Mouse (Mus musculus) cerebellum, adult 18-20 months (tissue): Measurements from ENCODE around the gene Miga2.

Experiments
- DNase-seq, 2 experiments: peaks; one replicate each; pipeline ENCODE4 v3.0.0; 2021

Miga2 gene

GRCm38 (mm10) chr2:30363773-30364650 is at the start of gene Miga2:
Gene Miga2, plus strand, starts transcription at chr2:30364233.
- DNase-seq, result peak; percentile 97 to 100

GRCm38 (mm10) chr2:30316136-30316535 is 47.9 kb upstream of the Miga2 start:
- DNase-seq, result no peak

- no peak for DNase-seq
Measured at GRCm38 (mm10) chr2:30316955-30317354, 47.1 kb upstream of the Miga2 start.

GRCm38 (mm10) chr2:30319260-30319659 is 44.8 kb upstream of the Miga2 start:
- DNase-seq, result no peak

- no peak for DNase-seq
Measured at GRCm38 (mm10) chr2:30323111-30323510, 40.9 kb upstream of the Miga2 start.

- DNase-seq, result no peak
Measured at GRCm38 (mm10) chr2:30325296-30325695, 38.7 kb upstream of the Miga2 start.

- peak; percentile 49 to 58 for DNase-seq
Measured at GRCm38 (mm10) chr2:30327276-30327675, 36.8 kb upstream of the Miga2 start.

GRCm38 (mm10) chr2:30328791-30329190 is 35.2 kb upstream of the Miga2 start:
- DNase-seq, result no peak

GRCm38 (mm10) chr2:30335324-30335723 is 28.7 kb upstream of the Miga2 start:
- DNase-seq, result no peak

- peak; percentile 44 to 53 for DNase-seq
Measured at GRCm38 (mm10) chr2:30336174-30336915, 27.7 kb upstream of the Miga2 start.

GRCm38 (mm10) chr2:30337179-30337578 is 26.9 kb upstream of the Miga2 start:
- DNase-seq, result peak in 1 of 2 experiments; percentile 33

GRCm38 (mm10) chr2:30342061-30342460 is 22.0 kb upstream of the Miga2 start:
- DNase-seq, result no peak

GRCm38 (mm10) chr2:30342544-30342943 is 21.5 kb upstream of the Miga2 start:
- DNase-seq, result peak; percentile 69 to 71

GRCm38 (mm10) chr2:30343601-30344137 is 20.4 kb upstream of the Miga2 start:
- peak; percentile 62 to 68 for DNase-seq

- no peak for DNase-seq
Measured at GRCm38 (mm10) chr2:30345971-30346676, 17.9 kb upstream of the Miga2 start.

GRCm38 (mm10) chr2:30349196-30349595 is 14.8 kb upstream of the Miga2 start:
- DNase-seq, result no peak

- no peak for DNase-seq
Measured at GRCm38 (mm10) chr2:30351149-30351548, 12.9 kb upstream of the Miga2 start.

GRCm38 (mm10) chr2:30355861-30356260 is 8.2 kb upstream of the Miga2 start:
- peak; percentile 68 to 73 for DNase-seq

- DNase-seq, result peak in 1 of 2 experiments; percentile 57
Measured at GRCm38 (mm10) chr2:30356266-30356665, 7.8 kb upstream of the Miga2 start.

GRCm38 (mm10) chr2:30356906-30357305 is 7.1 kb upstream of the Miga2 start:
- DNase-seq, result no peak

- peak; percentile 51 to 59 for DNase-seq
Measured at GRCm38 (mm10) chr2:30357552-30358510, 6.2 kb upstream of the Miga2 start.
